Mouse (Mus musculus) MN1 (cell line): ENCODE measurements around the gene Cabp4.
A peak's percentile ranks its signal among the peaks of the same experiment; 100 is the strongest.

Experiments used
- DNase-seq: peaks from one replicate; pipeline ENCODE4 v3.0.0-alpha.2; 2016; ENCODE audit warnings: low spot score

Cabp4 gene

GRCm38 (mm10) chr19:4100718-4101261 lies 43.0 kb downstream of the Cabp4 start:
- DNase-seq: peak; percentile 48

GRCm38 (mm10) chr19:4099837-4100717 lies 43.8 kb downstream of the Cabp4 start, which contains the start of gene Pitpnm1:
TSS of gene Pitpnm1 (plus strand) at chr19:4099998.
- peak; percentile 60 for DNase-seq

DNA sequence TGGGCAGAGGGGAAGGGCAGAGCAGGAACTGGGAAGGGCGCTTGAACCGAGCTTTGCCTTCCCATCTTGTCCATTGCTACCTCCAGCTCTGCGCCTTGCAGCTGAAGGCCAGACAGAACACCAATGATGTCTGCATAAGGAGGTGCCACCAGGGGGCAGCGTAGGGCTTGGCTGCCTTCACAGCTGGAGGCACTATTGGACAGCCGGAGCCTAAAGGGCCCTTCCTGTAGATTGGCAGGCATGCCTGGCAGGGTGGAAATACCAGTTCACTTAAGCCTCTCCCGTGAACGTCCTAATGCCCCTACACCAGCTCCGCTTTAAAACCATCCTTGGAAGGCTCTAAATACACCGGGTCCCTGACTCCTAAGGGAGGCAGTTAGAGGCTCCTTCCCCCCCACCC lies 44.8 kb downstream of the Cabp4 start:
- peak; percentile 92 for DNase-seq

DNA sequence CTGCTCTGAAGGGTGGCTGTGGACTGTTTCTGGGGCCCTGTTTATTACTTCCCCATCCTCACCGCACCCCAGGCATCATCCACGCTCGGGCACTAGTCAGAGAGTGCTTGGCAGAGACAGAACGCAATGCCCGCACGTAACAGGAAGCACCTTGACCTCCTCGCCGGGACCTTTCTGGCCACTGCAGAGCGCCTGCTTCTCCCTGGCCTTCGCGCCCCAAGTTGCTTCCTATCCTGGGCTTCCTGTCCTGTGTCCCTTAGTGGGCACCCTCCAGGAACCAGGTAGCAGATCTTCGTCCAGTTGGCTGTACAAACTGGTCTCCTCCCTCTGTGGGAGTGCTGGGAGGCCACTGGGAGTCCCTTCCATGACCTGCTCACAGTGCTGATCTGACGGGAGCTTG lies 45.4 kb downstream of the Cabp4 start:
- DNase-seq: no peak

DNA sequence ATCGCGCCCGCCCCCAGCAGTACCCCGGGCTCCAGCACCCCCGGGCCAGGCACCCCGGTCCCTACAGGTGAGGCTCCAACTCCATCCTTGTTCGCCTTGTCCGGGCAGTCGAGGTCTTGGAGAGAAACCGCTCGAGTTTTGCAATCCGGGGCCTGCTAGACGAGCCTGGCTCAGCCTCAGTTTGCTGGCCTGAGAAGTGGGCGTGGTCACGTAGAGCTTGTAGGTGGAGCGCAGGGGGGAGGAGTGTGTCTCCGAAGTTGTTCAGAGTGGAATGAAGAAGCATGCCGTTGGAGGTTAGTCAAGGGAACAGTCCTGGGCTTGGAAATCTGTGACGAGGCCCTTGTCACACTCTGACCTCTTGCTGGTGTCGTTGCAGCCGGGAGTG lies 46.4 kb downstream of the Cabp4 start:
- peak; percentile 71 for DNase-seq

GRCm38 (mm10) chr19:4096642-4097440 lies 47.0 kb downstream of the Cabp4 start, which contains the start of gene Cdk2ap2:
TSS of gene Cdk2ap2 (plus strand) at chr19:4097182.
- DNase-seq: peak; percentile 97

DNA sequence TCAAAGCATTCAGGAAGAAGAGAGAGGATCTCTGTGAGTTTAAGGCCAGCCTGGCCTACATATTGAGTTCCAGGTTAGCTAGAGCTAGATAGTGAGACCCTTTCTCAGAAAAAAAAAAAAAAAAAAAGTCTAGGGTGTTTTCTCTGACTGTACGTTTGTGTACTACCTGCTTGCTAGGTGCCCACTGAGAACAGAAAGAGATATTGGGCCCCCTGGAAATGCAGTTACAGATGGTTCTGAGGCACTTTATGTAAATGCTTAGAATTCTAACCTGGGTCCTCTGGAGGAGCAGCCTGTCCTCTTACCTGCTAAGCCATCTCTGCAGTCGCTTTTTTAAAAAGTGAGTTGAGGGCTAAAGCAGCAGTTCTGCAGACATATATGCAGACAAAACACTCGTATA lies 48.0 kb downstream of the Cabp4 start:
- no peak for DNase-seq

- DNase-seq: no peak
Observed at GRCm38 (mm10) chr19:4094774-4095303, 49.0 kb downstream of the Cabp4 start.

DNA sequence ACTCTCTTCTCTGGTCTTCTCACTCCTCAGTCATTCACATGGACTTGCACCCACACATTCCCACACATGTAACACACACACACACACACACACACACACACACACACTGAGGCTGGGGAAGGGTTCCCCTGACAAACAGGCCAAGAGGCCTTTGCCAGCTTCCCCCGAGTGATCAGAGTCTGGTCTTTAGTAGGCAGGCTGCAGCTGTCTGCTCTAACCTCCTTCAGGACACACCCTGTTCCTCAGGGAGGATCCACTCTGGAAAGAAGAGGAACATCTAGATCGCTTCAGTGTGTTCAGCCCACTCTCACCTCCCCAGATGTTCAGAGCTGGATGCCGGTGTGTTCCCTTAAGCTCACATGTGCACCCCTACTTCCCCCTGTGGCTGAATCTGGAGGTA lies 49.5 kb downstream of the Cabp4 start:
- DNase-seq: no peak

DNA sequence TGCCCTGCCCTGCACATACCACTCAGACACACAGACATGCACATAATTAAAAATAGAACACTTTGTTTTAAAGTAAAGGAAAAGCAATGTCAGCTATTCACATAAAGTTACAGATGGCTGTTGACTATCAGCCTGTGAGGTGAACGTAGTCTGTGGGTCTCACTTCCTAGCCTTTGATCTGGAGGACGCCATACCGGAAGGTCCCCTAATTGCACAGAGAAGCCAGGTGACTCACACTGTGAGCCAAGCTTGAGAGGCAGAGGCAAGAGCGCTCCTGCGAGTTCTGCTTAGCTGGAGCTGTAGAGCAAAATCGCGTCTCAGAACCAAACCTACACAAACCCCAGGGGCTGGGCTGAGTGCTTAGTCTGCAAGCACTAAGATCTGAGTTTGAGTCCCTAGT lies 50.1 kb downstream of the Cabp4 start:
- no peak for DNase-seq

- no peak for DNase-seq
Observed at GRCm38 (mm10) chr19:4092750-4093149, 51.1 kb downstream of the Cabp4 start.

- no peak for DNase-seq
Observed at GRCm38 (mm10) chr19:4091383-4091782, 52.5 kb downstream of the Cabp4 start.

DNA sequence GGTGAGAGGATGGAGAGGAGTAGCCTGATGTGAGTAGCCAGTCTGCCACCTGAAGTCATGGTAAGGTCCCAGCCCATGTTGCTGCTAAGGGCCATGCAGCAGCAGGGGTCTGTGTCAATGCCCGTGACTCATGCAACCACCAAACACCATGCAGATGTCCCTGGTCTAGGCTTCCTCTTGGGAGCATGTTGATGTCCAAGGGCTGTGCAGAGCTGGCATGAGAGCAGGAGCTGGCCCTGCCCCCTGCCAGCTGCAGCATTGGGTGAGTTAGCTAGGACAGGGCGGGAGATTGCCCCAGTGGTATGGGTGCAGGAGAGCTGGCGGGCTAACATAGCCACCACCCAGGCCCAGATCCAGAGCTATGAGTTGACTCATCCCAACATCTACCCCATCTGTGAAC lies 53.4 kb downstream of the Cabp4 start:
- DNase-seq: no peak

DNA sequence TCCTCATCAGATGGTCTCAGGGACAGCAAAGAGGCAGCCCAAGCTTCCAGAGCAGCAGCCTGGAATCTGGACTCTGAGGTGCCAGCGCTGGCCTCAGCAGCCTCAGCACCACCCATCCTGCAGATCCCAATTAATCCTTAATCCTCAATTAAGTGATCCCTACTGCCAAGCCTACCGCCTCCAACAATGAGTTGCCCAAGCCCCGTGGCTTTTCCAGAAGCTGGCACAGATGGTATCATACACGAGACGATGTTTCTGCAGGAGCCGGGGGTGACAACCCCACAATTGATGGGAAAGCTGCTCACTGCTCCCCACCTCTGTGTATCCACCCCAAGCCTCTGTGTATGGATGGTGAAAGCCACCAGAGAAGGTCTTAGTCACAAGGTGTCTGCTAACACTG lies 54.7 kb downstream of the Cabp4 start:
- DNase-seq: no peak

- no peak for DNase-seq
Observed at GRCm38 (mm10) chr19:4088146-4088545, 55.7 kb downstream of the Cabp4 start.

DNA sequence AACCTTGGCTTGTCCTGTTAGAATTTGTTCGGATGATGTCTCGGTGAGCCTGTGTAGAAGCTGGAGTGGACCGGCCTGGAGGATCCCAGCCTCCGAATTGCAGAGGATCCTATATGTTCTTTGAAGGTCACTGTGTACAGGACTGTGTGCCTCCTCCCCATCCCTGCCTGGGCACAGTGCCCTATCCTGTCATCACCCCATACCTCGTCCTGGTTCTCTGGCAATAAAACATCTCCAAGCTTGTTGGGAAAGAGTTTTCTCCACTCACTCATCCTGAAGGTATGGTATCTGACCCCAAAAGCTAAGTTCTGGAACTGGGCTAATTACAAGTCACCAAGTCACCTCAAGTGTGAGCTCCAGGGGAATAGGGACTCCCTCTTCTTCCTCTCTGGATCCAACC lies 56.7 kb downstream of the Cabp4 start:
- DNase-seq: no peak

GRCm38 (mm10) chr19:4086156-4086555 lies 57.7 kb downstream of the Cabp4 start:
- DNase-seq: no peak
